8 mouse cellular contexts compared by ENCODE assay signal in genomic region chr15:11906571-11907531, GRCm38 (mm10). TPM values are rescaled to one million over a fixed set of nuclear protein-coding genes. Genes with fewer than 3 reads are reported as not detected.
DNase-seq lines count a peak whose midpoint lies in the region; ATAC-seq and TF ChIP-seq lines count a peak whose summit lies in the region.

Gene Npr3, minus strand, starts transcription at chr15:11907287.

- H3K27me3 ChIP-seq in forebrain, embryonic 12.5 days = peaks cover 62% of the 10 kb centered on the region
- H3K27me3 ChIP-seq in liver, postnatal 0 days (ENCODE audit: insufficient read depth, low read length) = peaks cover 51% of the 10 kb centered on the region

- H3K4me1 ChIP-seq in forebrain, embryonic 12.5 days = peaks cover 44% of the 10 kb centered on the region
- H3K4me1 ChIP-seq in liver, postnatal 0 days (ENCODE audit: insufficient read depth) = peaks cover 13% of the 10 kb centered on the region

- peak within 1 kb of the TSS; percentile 50 for H3K4me3 ChIP-seq in forebrain, embryonic 12.5 days (replicated peaks)
- peak within 1 kb of the TSS; percentile 39 for H3K4me3 ChIP-seq in liver, postnatal 0 days (ENCODE audit: low read depth, low read length)

- intact Hi-C loops in heart, postnatal 10 days (cut with DNase I) = loop anchor here (2.0 kb wide), 1 partner anchor 60 kb away; no protein-coding TSS in a partner anchor

- H3K4me2 ChIP-seq in forebrain, embryonic 12.5 days = peak within 1 kb of the TSS; percentile 86
- peak within 1 kb of the TSS; percentile 64 for H3K4me2 ChIP-seq in liver, postnatal 0 days (ENCODE audit: low read depth, low read length)

- no peak within 1 kb of the TSS for H3K27ac ChIP-seq in forebrain, embryonic 12.5 days
- H3K27ac ChIP-seq in liver, postnatal 0 days (ENCODE audit: low read depth) = 0 out of 2 replicates have a peak within 1 kb of the TSS, but pooled peaks have one; percentile 39

- TF ChIP-seq EP300 in liver, postnatal 0 days (IDR thresholded peaks at IDR 0.05; ENCODE audit: low read depth) = no peak

- peak; percentile 60 for DNase-seq in urinary bladder, postnatal 14 days (ENCODE audit: low spot score)
- no peak for DNase-seq in urinary bladder, postnatal 10 days (ENCODE audit: low spot score)
- DNase-seq in heart, postnatal 10 days = peak; percentile 65 to 74
- peak; percentile 70 to 78 for DNase-seq in kidney, postnatal 4 days
- DNase-seq in liver, postnatal 0 days = peak; percentile 24
- peak; percentile 23 for DNase-seq in ovary, postnatal 14 days (ENCODE audit: low spot score)
- no peak for DNase-seq in natural killer cell, adult 2 months (ENCODE audit: low spot score in 2 of 2)

- ATAC-seq in forebrain, embryonic 12.5 days (ENCODE audit: low FRiP score) = no peak
- no peak for ATAC-seq in liver, postnatal 0 days

- no peaks in the 10 kb centered on the region for H3K36me3 ChIP-seq in forebrain, embryonic 12.5 days (replicated peaks)
- no peaks in the 10 kb centered on the region for H3K36me3 ChIP-seq in liver, postnatal 0 days (replicated peaks; ENCODE audit: insufficient read depth, low read length)

- H3K9me3 ChIP-seq in forebrain, embryonic 12.5 days = no peaks in the 10 kb centered on the region
- no peaks in the 10 kb centered on the region for H3K9me3 ChIP-seq in liver, postnatal 0 days (ENCODE audit: low read length)

- peak within 1 kb of the TSS; percentile 34 for H3K9ac ChIP-seq in forebrain, embryonic 12.5 days
- peak within 1 kb of the TSS; percentile 8 for H3K9ac ChIP-seq in liver, postnatal 0 days (replicated peaks)

- WGBS in forebrain, embryonic 12.5 days = under 1% methylated on average over 42 of the region's 42 CpGs
- under 1% methylated on average over 42 of the region's 42 CpGs for WGBS in liver, postnatal 0 days (ENCODE audit: insufficient replicate concordance)

- TF ChIP-seq CTCF in liver, postnatal 0 days (IDR thresholded peaks at IDR 0.05; ENCODE audit: low read depth) = peak; percentile 45

RNA-seq across cellular contexts. Expression of gene Npr3, which starts in this region (rescaled TPM):
- polyA plus RNA-seq in forebrain, embryonic 12.5 days (2016; fragmentation: Nextera tagmentation; extraction: Ambion mirVana) = 1.9 and 2.1 TPM in 2 replicates
- 10 to 100 TPM; 29.2 to 32.9 TPM for total RNA-seq in heart, postnatal 10 days (2021)
- polyA plus RNA-seq in liver, postnatal 0 days (2015; fragmentation: Nextera tagmentation; extraction: Ambion mirVana) = 0.62 and 0.85 TPM in 2 replicates

Comparison
In these comparisons a context has a peak if more than half of its experiments do, and no peak if none do; other contexts are left out.
1. DNase-seq: peak in urinary bladder, postnatal 14 days (single experiment), heart, postnatal 10 days (2 of 2), kidney, postnatal 4 days (2 of 2) and ovary, postnatal 14 days (single experiment); none in urinary bladder, postnatal 10 days (single experiment) and natural killer cell, adult 2 months (0 of 2).
2. Peak in DNase-seq, H3K4me3 ChIP-seq, H3K27ac ChIP-seq, H3K9ac ChIP-seq and H3K4me2 ChIP-seq in liver, postnatal 0 days; RNA of the gene not detected or under 1 TPM.